Mouse (Mus musculus): ENCODE results near the gene C5ar1. TPM values are rescaled to one million over a fixed set of nuclear protein-coding genes. Genes with fewer than 3 reads are reported as not detected.

The C5ar1 gene
- polyA plus RNA-seq, 1 experiment from 2014 or later: 2.1 TPM

DNA sequence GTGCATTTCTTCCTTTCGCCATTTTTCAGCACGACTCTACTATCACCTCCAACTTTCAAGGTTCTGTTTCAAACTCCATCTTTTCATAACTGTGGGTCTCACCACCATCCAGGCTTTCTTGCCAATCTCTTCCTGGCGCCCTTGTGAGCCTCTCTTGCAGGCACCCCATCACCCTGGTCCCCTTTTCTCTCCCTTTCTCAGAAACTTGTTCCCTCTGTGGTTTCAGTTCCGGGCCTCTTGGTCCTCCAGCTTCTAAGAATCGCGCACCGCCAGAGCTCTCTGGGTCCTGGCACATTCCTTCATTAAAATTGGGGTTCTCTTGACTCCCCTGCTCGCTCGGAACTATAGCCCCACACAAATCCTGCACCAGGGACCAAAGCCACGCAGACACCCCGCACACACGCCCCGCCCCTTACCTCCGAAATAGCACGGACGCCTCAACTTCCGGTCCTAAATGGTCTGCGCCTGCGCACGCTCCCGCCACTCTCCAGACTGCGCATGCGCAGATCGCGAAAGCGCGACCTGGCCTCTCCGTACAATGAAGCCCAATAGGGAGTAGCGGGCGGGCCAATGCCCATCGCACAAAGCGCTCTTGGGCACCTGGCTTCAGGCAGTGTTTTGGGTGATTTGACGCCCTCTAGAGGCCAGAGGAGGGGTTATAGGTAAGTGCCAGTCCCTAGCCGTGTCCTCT, 37.6 kb downstream of the C5ar1 start, which contains the start of gene Dhx34:
Gene Dhx34, minus strand, starts transcription at position 456 of the 691 bp plus-strand sequence.
- Histone ChIP-seq H3K36me3 (ENCODE audit: control insufficient read depth, insufficient read depth, low read length) (peaks cover 5% of the 10 kb centered on the region), H3K4me1 (ENCODE audit: control insufficient read depth, insufficient read depth, low read length) (0 out of 2 replicates have a peak, but pooled peaks cover 2% of the 10 kb centered on the region), H3K4me2 (ENCODE audit: low read depth) (peak within 1 kb of the TSS; percentile 70), H3K9me3 (ENCODE audit: control insufficient read depth, low read length) (no peaks in the 10 kb centered on the region), H3K27me3 (ENCODE audit: control insufficient read depth, insufficient read depth, low read length) (no peaks in the 10 kb centered on the region), H3K4me3 (ENCODE audit: low read depth, low read length) (peak within 1 kb of the TSS; percentile 64), H3K27ac (ENCODE audit: low read depth, low read length) (no peak within 1 kb of the TSS), H3K9ac (ENCODE audit: low read length) (peak within 1 kb of the TSS; percentile 68)
- peak; percentile 94 for ATAC-seq (ENCODE audit: insufficient read depth, low FRiP score, low TSS enrichment)
- DNase-seq (ENCODE audit: low spot score): peak; percentile 99
- 2% methylated on average over 34 of the region's 34 CpGs for WGBS

GRCm38 (mm10) chr7:16213986-16214385, 45.4 kb downstream of the C5ar1 start:
- H3K4me2 ChIP-seq (ENCODE audit: low read depth): no peak overlapping the region
- ATAC-seq (ENCODE audit: insufficient read depth, low FRiP score, low TSS enrichment) (no peak), DNase-seq (ENCODE audit: low spot score) (no peak)
- no peak overlapping the region for H3K4me3 ChIP-seq (ENCODE audit: low read depth, low read length)
- peaks cover 24% of the 10 kb centered on the region for H3K36me3 ChIP-seq (ENCODE audit: control insufficient read depth, insufficient read depth, low read length)
- no peaks in the 10 kb centered on the region for H3K27me3 ChIP-seq (ENCODE audit: control insufficient read depth, insufficient read depth, low read length)
- H3K27ac ChIP-seq (ENCODE audit: low read depth, low read length): no peak overlapping the region
- H3K9me3 ChIP-seq (ENCODE audit: control insufficient read depth, low read length): no peaks in the 10 kb centered on the region
- H3K9ac ChIP-seq (ENCODE audit: low read length): no peak overlapping the region
- WGBS: 93% methylated on average over 9 of the region's 9 CpGs
- H3K4me1 ChIP-seq (ENCODE audit: control insufficient read depth, insufficient read depth, low read length): no peaks in the 10 kb centered on the region

DNA sequence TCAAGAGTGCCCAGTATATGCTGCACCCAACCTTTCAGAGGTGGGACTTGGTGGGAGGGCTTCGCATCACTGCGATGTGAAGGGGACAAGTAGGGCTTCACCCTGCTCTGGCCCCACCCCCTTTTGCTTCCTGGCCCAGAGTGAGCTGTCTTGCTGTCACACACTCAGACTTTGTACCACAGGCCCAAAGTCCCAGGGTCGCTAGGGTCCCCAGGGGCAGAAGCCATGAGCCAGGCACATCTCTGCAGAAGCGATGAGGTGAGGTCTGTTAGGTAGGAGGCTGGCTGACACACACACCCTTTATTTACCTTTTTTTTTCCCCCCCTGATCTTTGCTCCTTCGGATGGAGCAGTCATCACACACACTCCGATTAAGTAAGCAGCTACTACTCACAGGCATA, 46.1 kb downstream of the C5ar1 start:
- no peaks in the 10 kb centered on the region for H3K9me3 ChIP-seq (ENCODE audit: control insufficient read depth, low read length)
- 89% methylated on average over 6 of the region's 6 CpGs for WGBS
- ATAC-seq (ENCODE audit: insufficient read depth, low FRiP score, low TSS enrichment) (no peak), DNase-seq (ENCODE audit: low spot score) (no peak)
- H3K27me3 ChIP-seq (ENCODE audit: control insufficient read depth, insufficient read depth, low read length): no peaks in the 10 kb centered on the region
- no peak overlapping the region for H3K4me3 ChIP-seq (ENCODE audit: low read depth, low read length)
- no peak overlapping the region for H3K9ac ChIP-seq (ENCODE audit: low read length)
- H3K27ac ChIP-seq (ENCODE audit: low read depth, low read length): no peak overlapping the region
- H3K4me1 ChIP-seq (ENCODE audit: control insufficient read depth, insufficient read depth, low read length): no peaks in the 10 kb centered on the region
- H3K36me3 ChIP-seq (ENCODE audit: control insufficient read depth, insufficient read depth, low read length): peaks cover 24% of the 10 kb centered on the region
- no peak overlapping the region for H3K4me2 ChIP-seq (ENCODE audit: low read depth)

DNA sequence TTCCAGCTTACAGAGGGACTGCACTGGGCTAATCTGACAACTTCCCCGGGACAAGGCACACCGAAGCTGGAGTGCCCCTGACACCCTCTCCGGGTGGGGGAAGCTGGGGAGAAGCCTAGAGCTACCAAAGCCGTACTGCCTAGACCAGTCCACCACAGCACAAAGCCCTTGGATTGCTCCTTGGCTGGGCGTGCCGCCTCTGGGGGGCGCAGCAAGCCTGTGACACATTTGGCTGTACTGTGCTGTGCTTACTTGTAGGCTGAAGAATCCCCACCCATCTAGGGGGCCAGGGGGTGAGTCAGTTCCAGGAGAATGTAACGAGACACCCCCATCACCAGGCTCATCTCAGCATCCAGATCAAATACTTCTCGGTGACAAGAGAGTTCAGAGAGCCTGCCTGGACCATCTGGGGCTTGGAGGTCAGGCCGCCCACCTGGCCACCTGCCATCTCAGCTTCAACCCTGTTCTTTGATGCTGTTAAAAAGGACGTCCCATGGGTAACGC, 48.4 kb downstream of the C5ar1 start:
- H3K9ac ChIP-seq (ENCODE audit: low read length): no peak overlapping the region
- H3K36me3 ChIP-seq (ENCODE audit: control insufficient read depth, insufficient read depth, low read length): peaks cover 19% of the 10 kb centered on the region
- WGBS: 79% methylated on average over 12 of the region's 12 CpGs
- no peak for ATAC-seq (ENCODE audit: insufficient read depth, low FRiP score, low TSS enrichment)
- peak; percentile 19 for DNase-seq (ENCODE audit: low spot score)
- no peak overlapping the region for H3K27ac ChIP-seq (ENCODE audit: low read depth, low read length)
- no peaks in the 10 kb centered on the region for H3K9me3 ChIP-seq (ENCODE audit: control insufficient read depth, low read length)
- H3K4me2 ChIP-seq (ENCODE audit: low read depth): no peak overlapping the region
- H3K27me3 ChIP-seq (ENCODE audit: control insufficient read depth, insufficient read depth, low read length): no peaks in the 10 kb centered on the region
- no peaks in the 10 kb centered on the region for H3K4me1 ChIP-seq (ENCODE audit: control insufficient read depth, insufficient read depth, low read length)
- no peak overlapping the region for H3K4me3 ChIP-seq (ENCODE audit: low read depth, low read length)

DNA sequence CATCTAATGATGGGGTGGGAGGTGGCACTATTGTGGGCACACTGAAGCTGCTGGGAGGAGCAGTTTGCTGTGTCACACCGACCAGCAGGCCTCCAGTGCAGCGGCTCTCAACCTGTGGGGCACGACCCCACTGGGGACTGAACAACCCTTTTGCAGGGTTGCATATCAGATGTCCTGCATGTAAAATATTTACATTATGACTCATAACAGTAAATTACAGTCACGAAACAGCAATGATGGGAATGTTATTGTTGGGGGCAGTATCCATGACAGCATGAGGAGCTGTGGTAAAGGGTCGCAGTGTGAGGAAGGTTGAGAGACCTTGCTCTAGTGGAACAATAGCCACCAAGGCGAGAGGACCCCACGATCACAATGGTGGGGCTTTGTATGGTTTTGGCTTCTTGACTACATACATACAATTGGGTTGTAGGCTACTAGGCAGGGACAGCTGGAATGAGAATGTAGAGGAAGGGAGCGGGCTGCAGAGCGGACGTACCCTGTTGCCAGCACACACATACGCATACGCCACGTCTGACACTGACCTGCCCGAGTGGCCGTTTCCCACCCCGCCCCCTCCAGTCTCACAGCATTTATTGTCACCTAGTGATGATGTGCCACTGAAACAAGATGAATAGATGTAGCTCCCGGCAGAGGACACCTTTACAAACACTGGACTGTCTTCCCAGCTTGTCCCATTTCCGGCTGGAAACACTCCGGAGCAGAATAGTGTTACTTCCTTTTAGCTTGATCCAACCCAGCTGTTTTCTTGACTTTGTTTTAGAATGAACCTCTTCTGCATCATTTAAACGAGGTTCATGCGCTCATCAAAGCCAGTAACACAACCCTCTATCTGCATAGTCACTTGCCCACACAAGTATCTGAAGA, 50.3 kb downstream of the C5ar1 start:
- no peak for DNase-seq (ENCODE audit: low spot score)
- H3K9ac ChIP-seq (ENCODE audit: low read length): no peak overlapping the region
- no peak overlapping the region for H3K4me3 ChIP-seq (ENCODE audit: low read depth, low read length)
- H3K27me3 ChIP-seq (ENCODE audit: control insufficient read depth, insufficient read depth, low read length): no peaks in the 10 kb centered on the region
- WGBS: 91% methylated on average over 21 of the region's 21 CpGs
- H3K9me3 ChIP-seq (ENCODE audit: control insufficient read depth, low read length): no peaks in the 10 kb centered on the region
- ATAC-seq (ENCODE audit: insufficient read depth, low FRiP score, low TSS enrichment): no peak
- H3K27ac ChIP-seq (ENCODE audit: low read depth, low read length): no peak overlapping the region
- no peaks in the 10 kb centered on the region for H3K4me1 ChIP-seq (ENCODE audit: control insufficient read depth, insufficient read depth, low read length)
- H3K36me3 ChIP-seq (ENCODE audit: control insufficient read depth, insufficient read depth, low read length): peaks cover 7% of the 10 kb centered on the region
- no peak overlapping the region for H3K4me2 ChIP-seq (ENCODE audit: low read depth)

DNA sequence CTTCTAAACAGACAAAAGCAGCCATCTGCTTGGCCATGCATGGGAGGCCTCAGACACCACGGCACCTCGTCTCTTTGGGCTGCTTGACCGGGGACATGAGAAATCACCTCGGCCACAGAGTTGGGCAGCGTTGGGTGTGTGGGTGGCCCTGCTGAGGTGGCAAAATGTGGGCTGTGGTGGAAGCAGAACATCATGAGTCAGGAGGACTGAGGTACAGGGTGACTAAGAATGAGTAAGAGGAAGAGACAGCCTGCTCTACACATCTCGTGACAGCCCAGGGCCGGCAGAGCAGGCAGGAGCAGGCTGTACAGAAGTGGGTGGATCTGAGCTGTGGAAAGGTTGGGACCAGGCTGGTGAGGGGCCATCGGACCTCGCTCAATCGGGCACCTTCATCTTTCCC, 51.8 kb downstream of the C5ar1 start:
- DNase-seq (ENCODE audit: low spot score) (no peak), ATAC-seq (ENCODE audit: insufficient read depth, low FRiP score, low TSS enrichment) (no peak)
- Histone ChIP-seq H3K4me2 (ENCODE audit: low read depth) (no peak overlapping the region), H3K9me3 (ENCODE audit: control insufficient read depth, low read length) (no peaks in the 10 kb centered on the region), H3K36me3 (ENCODE audit: control insufficient read depth, insufficient read depth, low read length) (peaks cover 9% of the 10 kb centered on the region), H3K9ac (ENCODE audit: low read length) (no peak overlapping the region), H3K27ac (ENCODE audit: low read depth, low read length) (no peak overlapping the region), H3K27me3 (ENCODE audit: control insufficient read depth, insufficient read depth, low read length) (no peaks in the 10 kb centered on the region), H3K4me3 (ENCODE audit: low read depth, low read length) (no peak overlapping the region), H3K4me1 (ENCODE audit: control insufficient read depth, insufficient read depth, low read length) (no peaks in the 10 kb centered on the region)
- 90% methylated on average over 10 of the region's 10 CpGs for WGBS

DNA sequence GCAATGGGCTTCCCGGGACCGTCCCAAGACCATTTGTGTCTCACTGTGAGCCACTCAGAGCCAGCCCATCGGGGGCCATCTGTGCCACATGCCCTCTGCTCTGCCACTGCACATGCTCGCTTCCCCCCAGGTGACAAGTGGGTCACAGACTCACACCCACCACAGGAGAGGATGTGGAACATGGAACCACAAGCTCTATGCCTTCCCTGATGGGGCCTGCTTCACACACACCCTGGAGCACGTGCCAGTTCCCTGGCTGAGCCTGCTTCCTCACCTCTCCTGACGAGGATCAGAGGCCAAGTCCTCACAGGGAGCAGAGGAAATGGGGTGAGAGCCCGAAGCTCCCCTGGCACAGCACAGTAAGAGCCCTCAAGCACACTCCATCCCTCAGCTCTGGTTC, 52.3 kb downstream of the C5ar1 start:
- WGBS: 87% methylated on average over 7 of the region's 7 CpGs
- H3K4me2 ChIP-seq (ENCODE audit: low read depth): no peak overlapping the region
- H3K36me3 ChIP-seq (ENCODE audit: control insufficient read depth, insufficient read depth, low read length): peaks cover 9% of the 10 kb centered on the region

DNA sequence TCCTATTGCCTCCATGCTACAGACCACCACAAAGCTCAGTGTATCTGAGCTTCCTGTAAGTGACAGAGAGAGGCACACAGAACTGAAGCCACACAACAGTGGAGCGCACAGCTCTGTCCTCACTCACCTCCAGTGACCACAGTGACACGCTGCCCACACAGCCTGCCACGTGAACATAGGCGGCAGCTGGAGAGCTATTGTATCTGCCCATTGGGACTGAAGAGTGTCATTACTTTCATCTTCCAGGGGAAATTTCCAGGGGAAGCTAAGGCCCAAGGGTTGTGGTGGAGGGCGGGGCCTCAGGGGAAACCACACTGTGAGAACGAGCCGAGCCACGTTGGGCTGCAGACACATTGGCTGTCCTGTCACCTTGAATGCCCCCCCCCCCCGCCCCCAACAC, 54.5 kb downstream of the C5ar1 start:
- Histone ChIP-seq H3K9ac (ENCODE audit: low read length) (no peak overlapping the region), H3K36me3 (ENCODE audit: control insufficient read depth, insufficient read depth, low read length) (peaks cover 8% of the 10 kb centered on the region), H3K27me3 (ENCODE audit: control insufficient read depth, insufficient read depth, low read length) (no peaks in the 10 kb centered on the region), H3K4me2 (ENCODE audit: low read depth) (no peak overlapping the region), H3K27ac (ENCODE audit: low read depth, low read length) (no peak overlapping the region), H3K4me3 (ENCODE audit: low read depth, low read length) (no peak overlapping the region), H3K9me3 (ENCODE audit: control insufficient read depth, low read length) (no peaks in the 10 kb centered on the region), H3K4me1 (ENCODE audit: control insufficient read depth, insufficient read depth, low read length) (no peaks in the 10 kb centered on the region)
- 81% methylated on average over 8 of the region's 9 CpGs for WGBS
- no peak for ATAC-seq (ENCODE audit: insufficient read depth, low FRiP score, low TSS enrichment)
- no peak for DNase-seq (ENCODE audit: low spot score)

More for the DNA sequence above, 52.3 kb downstream of the C5ar1 start:
- Histone ChIP-seq H3K27ac (ENCODE audit: low read depth, low read length) (no peak overlapping the region), H3K4me1 (ENCODE audit: control insufficient read depth, insufficient read depth, low read length) (no peaks in the 10 kb centered on the region), H3K9me3 (ENCODE audit: control insufficient read depth, low read length) (no peaks in the 10 kb centered on the region), H3K27me3 (ENCODE audit: control insufficient read depth, insufficient read depth, low read length) (no peaks in the 10 kb centered on the region), H3K4me3 (ENCODE audit: low read depth, low read length) (no peak overlapping the region), H3K9ac (ENCODE audit: low read length) (no peak overlapping the region)
- ATAC-seq (ENCODE audit: insufficient read depth, low FRiP score, low TSS enrichment) (no peak), DNase-seq (ENCODE audit: low spot score) (no peak)

Data from neural tube, embryonic 11.5 days (tissue).